Mouse (Mus musculus): ENCODE results near the gene Fam102a. TPM values are rescaled to one million over a fixed set of nuclear protein-coding genes. Genes with fewer than 3 reads are reported as not detected.

Gene Fam102a
- total RNA-seq, 1 experiment = 11.6 TPM

DNA sequence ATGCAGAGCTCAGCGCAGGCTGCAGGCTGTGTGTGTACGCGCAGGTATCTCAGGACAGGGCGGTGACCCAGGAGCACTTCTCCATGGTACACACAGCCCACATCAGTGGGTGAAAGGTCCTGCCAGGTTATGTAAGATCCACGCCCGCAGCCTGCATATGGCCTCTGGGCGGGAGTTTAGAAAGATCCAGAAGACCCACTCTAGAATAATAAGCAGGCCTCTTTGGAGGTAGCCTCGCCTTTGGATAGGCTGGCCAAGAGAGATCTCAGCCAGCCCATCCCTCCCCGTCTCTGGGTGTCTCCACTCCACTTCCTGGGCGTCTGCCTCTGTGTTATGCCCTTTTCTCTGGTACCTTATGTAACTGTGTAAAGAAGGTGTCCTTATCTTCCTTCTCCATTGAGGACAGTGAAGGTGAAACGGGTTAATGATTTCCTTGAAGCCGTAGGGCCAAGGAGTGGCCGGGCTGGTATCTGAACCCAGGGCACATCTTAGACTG lies 10.5 kb upstream of the Fam102a start:
- no peak for DNase-seq (ENCODE audit: low read depth, low spot score)
- Histone ChIP-seq H3K36me3 (ENCODE audit: control insufficient read depth, insufficient read depth, low read length, poor library complexity, severe bottlenecking) (no peaks in the 10 kb centered on the region), H3K27ac (ENCODE audit: insufficient read depth, low read depth, low read length, poor library complexity, severe bottlenecking) (no peak overlapping the region), H3K4me3 (ENCODE audit: insufficient read depth in 1 of 2, low read depth in 1 of 2, low read length in 2 of 2, poor library complexity in 1 of 2, severe bottlenecking in 1 of 2) (peak overlapping the region; percentile 39 to 44), H3K9me3 (ENCODE audit: control insufficient read depth, insufficient read depth, low read depth, low read length) (no peaks in the 10 kb centered on the region), H3K9ac (ENCODE audit: insufficient read depth, low read depth, low read length, poor library complexity, severe bottlenecking) (no peak overlapping the region), H3K4me1 (ENCODE audit: control insufficient read depth in 2 of 2, insufficient read depth in 2 of 2, low read length in 2 of 2, poor library complexity in 1 of 2) (0 out of 4 replicates have a peak, but pooled peaks cover 2 to 3% of the 10 kb centered on the region in 2 experiments)
- in situ Hi-C loops (cut with MboI; ENCODE audit: low sequenced_read_pairs in 2 of 2, unreplicated experiment in 2 of 2) = no loop called here
- TF ChIP-seq MAFK (IDR thresholded peaks at IDR 0.05; ENCODE audit: insufficient read depth, low read depth, low read length) = no peak
- TF ChIP-seq ZC3H11A (IDR thresholded peaks at IDR 0.05; ENCODE audit: borderline replicate concordance, low read depth, low read length) = no peak
- TF ChIP-seq ZNF384 (IDR thresholded peaks at IDR 0.05; ENCODE audit: low read depth, low read length) = no peak
- TF ChIP-seq HCFC1 (IDR thresholded peaks at IDR 0.05; ENCODE audit: borderline replicate concordance, insufficient read depth, low read length) = no peak
- no peak for TF ChIP-seq CHD2 (IDR thresholded peaks at IDR 0.05; ENCODE audit: low read depth, low read length)

DNA sequence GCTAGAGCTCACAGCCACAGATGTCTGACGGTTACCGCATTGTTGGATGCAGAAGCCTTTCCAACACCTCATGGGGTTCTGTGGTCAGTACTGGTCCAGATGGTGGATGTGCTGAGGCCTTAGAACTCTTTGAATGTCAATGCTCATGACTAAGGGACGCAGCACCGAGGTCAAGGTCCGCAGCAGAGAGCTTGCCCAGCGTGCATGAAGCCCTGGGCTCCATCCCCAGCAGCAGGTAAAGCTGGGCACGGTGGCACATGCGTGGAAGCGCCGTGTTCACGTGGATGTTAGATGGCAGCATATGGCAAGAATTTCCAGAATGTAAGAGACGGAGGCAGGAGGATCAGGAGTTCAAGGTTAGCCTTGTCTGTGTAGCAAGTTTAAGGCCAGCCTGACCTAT lies 9.3 kb upstream of the Fam102a start:
- no peak overlapping the region for H3K9ac ChIP-seq (ENCODE audit: insufficient read depth, low read depth, low read length, poor library complexity, severe bottlenecking)
- no peak overlapping the region for H3K4me3 ChIP-seq (ENCODE audit: insufficient read depth in 1 of 2, low read depth in 1 of 2, low read length in 2 of 2, poor library complexity in 1 of 2, severe bottlenecking in 1 of 2)
- no peak overlapping the region for H3K27ac ChIP-seq (ENCODE audit: insufficient read depth, low read depth, low read length, poor library complexity, severe bottlenecking)
- 0 out of 4 replicates have a peak, but pooled peaks cover 2 to 3% of the 10 kb centered on the region in 2 experiments for H3K4me1 ChIP-seq (ENCODE audit: control insufficient read depth in 2 of 2, insufficient read depth in 2 of 2, low read length in 2 of 2, poor library complexity in 1 of 2)
- H3K36me3 ChIP-seq (ENCODE audit: control insufficient read depth, insufficient read depth, low read length, poor library complexity, severe bottlenecking) = no peaks in the 10 kb centered on the region
- in situ Hi-C loops (cut with MboI; ENCODE audit: low sequenced_read_pairs in 2 of 2, unreplicated experiment in 2 of 2) = no loop called here
- DNase-seq (ENCODE audit: low read depth, low spot score) = no peak
- no peaks in the 10 kb centered on the region for H3K9me3 ChIP-seq (ENCODE audit: control insufficient read depth, insufficient read depth, low read depth, low read length)
- no peak for TF ChIP-seq ZC3H11A (IDR thresholded peaks at IDR 0.05; ENCODE audit: borderline replicate concordance, low read depth, low read length)
- no peak for TF ChIP-seq CHD2 (IDR thresholded peaks at IDR 0.05; ENCODE audit: low read depth, low read length)
- no peak for TF ChIP-seq MAFK (IDR thresholded peaks at IDR 0.05; ENCODE audit: insufficient read depth, low read depth, low read length)
- TF ChIP-seq HCFC1 (IDR thresholded peaks at IDR 0.05; ENCODE audit: borderline replicate concordance, insufficient read depth, low read length) = no peak
- no peak for TF ChIP-seq ZNF384 (IDR thresholded peaks at IDR 0.05; ENCODE audit: low read depth, low read length)

DNA sequence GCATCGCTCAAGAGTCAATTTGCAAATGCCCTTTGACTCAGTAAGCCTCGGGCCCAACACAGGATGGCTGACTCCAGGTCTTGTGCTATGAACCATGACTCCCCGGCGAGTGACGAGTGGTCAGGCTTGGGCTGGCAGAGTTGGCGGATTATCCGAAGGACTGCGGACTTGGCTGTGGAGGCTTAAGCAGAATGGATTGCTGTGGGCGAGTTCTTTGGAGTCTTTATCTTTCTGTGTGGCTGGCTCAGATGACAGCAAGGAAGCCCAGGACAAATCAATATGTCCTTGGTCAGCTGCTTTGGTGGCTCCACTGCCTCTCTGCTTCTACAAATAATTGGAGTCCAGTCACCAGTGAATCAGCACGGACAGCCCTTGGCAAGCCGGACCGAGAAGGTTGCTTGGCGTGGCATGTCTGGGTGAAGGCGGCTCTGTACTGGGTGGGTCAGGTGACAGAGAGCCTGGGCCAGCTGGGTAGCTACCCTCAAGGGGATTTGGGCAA lies 7.6 kb upstream of the Fam102a start:
- no peak overlapping the region for H3K4me3 ChIP-seq (ENCODE audit: insufficient read depth in 1 of 2, low read depth in 1 of 2, low read length in 2 of 2, poor library complexity in 1 of 2, severe bottlenecking in 1 of 2)
- no peaks in the 10 kb centered on the region for H3K36me3 ChIP-seq (ENCODE audit: control insufficient read depth, insufficient read depth, low read length, poor library complexity, severe bottlenecking)
- in situ Hi-C loops (cut with MboI; ENCODE audit: low sequenced_read_pairs in 2 of 2, unreplicated experiment in 2 of 2) = no loop called here
- no peak overlapping the region for H3K27ac ChIP-seq (ENCODE audit: insufficient read depth, low read depth, low read length, poor library complexity, severe bottlenecking)
- 0 out of 4 replicates have a peak, but pooled peaks cover 2 to 3% of the 10 kb centered on the region in 2 experiments for H3K4me1 ChIP-seq (ENCODE audit: control insufficient read depth in 2 of 2, insufficient read depth in 2 of 2, low read length in 2 of 2, poor library complexity in 1 of 2)
- no peak for DNase-seq (ENCODE audit: low read depth, low spot score)
- H3K9me3 ChIP-seq (ENCODE audit: control insufficient read depth, insufficient read depth, low read depth, low read length) = no peaks in the 10 kb centered on the region
- TF ChIP-seq ZNF384 (IDR thresholded peaks at IDR 0.05; ENCODE audit: low read depth, low read length) = no peak
- no peak for TF ChIP-seq ZC3H11A (IDR thresholded peaks at IDR 0.05; ENCODE audit: borderline replicate concordance, low read depth, low read length)
- TF ChIP-seq MAFK (IDR thresholded peaks at IDR 0.05; ENCODE audit: insufficient read depth, low read depth, low read length) = no peak
- TF ChIP-seq CHD2 (IDR thresholded peaks at IDR 0.05; ENCODE audit: low read depth, low read length) = no peak
- no peak for TF ChIP-seq HCFC1 (IDR thresholded peaks at IDR 0.05; ENCODE audit: borderline replicate concordance, insufficient read depth, low read length)
- H3K9ac ChIP-seq (ENCODE audit: insufficient read depth, low read depth, low read length, poor library complexity, severe bottlenecking) = no peak overlapping the region

DNA sequence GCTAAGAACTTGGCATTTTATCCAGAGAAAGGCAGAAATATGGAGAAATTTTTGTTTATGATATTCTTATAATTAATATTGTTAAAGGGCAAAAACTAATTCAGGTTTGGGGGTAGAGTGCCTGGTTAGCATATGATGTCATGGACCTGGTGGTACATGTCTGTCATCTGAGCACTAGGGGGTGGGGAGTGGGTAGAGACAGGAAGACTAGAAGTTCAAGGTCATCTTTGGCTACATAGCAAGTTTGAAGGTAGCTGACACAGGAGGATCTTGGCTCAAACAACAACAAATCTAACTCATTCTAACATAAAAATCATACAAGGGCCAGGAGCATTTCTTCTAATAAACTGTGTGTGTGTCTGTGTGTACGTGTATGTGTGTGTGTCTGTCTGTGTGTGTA lies 6.8 kb upstream of the Fam102a start:
- no peak for DNase-seq (ENCODE audit: low read depth, low spot score)
- H3K4me3 ChIP-seq (ENCODE audit: insufficient read depth in 1 of 2, low read depth in 1 of 2, low read length in 2 of 2, poor library complexity in 1 of 2, severe bottlenecking in 1 of 2) = no peak overlapping the region
- no peak overlapping the region for H3K9ac ChIP-seq (ENCODE audit: insufficient read depth, low read depth, low read length, poor library complexity, severe bottlenecking)
- in situ Hi-C loops (cut with MboI; ENCODE audit: low sequenced_read_pairs in 2 of 2, unreplicated experiment in 2 of 2) = no loop called here
- H3K9me3 ChIP-seq (ENCODE audit: control insufficient read depth, insufficient read depth, low read depth, low read length) = no peaks in the 10 kb centered on the region
- no peak for TF ChIP-seq ZC3H11A (IDR thresholded peaks at IDR 0.05; ENCODE audit: borderline replicate concordance, low read depth, low read length)
- TF ChIP-seq HCFC1 (IDR thresholded peaks at IDR 0.05; ENCODE audit: borderline replicate concordance, insufficient read depth, low read length) = no peak
- TF ChIP-seq MAFK (IDR thresholded peaks at IDR 0.05; ENCODE audit: insufficient read depth, low read depth, low read length) = no peak
- TF ChIP-seq CHD2 (IDR thresholded peaks at IDR 0.05; ENCODE audit: low read depth, low read length) = no peak
- TF ChIP-seq ZNF384 (IDR thresholded peaks at IDR 0.05; ENCODE audit: low read depth, low read length) = no peak
- H3K36me3 ChIP-seq (ENCODE audit: control insufficient read depth, insufficient read depth, low read length, poor library complexity, severe bottlenecking) = no peaks in the 10 kb centered on the region
- H3K4me1 ChIP-seq (ENCODE audit: control insufficient read depth in 2 of 2, insufficient read depth in 2 of 2, low read length in 2 of 2, poor library complexity in 1 of 2) = 0 out of 4 replicates have a peak, but pooled peaks cover 2 to 3% of the 10 kb centered on the region in 2 experiments
- no peak overlapping the region for H3K27ac ChIP-seq (ENCODE audit: insufficient read depth, low read depth, low read length, poor library complexity, severe bottlenecking)
